Mouse (Mus musculus) spleen, adult 2 months (tissue): ENCODE data around the gene 1700001O22Rik.

Experiments used
- CTCF ChIP-seq: fragments of 200-500 bp; IDR thresholded peaks from 2 replicates; pipeline ENCODE4 v1.5.1; 2011; ENCODE audit warnings: mild to moderate bottlenecking, inconsistent platforms; ENCODE audit not compliant: insufficient read depth, insufficient read length, insufficient replicate concordance; ENCODE audit errors: extremely low read depth
- POLR2A ChIP-seq: fragments of 200-500 bp; IDR thresholded peaks from 2 replicates; pipeline ENCODE4 v1.6.1; 2011; ENCODE audit warnings: low read depth, low read length, inconsistent platforms

- TF ChIP-seq CTCF (no peak), POLR2A (no peak)
Measured at GRCm38 (mm10) chr2:30852771-30853313, 49.4 kb upstream of the 1700001O22Rik start.
